Mouse (Mus musculus): Measurements from ENCODE around the gene Slc41a1.

Slc41a1 gene

GRCm38 (mm10) chr1:131886173-131886572 is 58.9 kb downstream of the Slc41a1 start:
- no peak for DNase-seq (ENCODE audit: low spot score in 2 of 2)

- no peak for DNase-seq (ENCODE audit: low spot score in 2 of 2)
Measured at GRCm38 (mm10) chr1:131886641-131887040, 59.3 kb downstream of the Slc41a1 start.

- DNase-seq (ENCODE audit: low spot score in 2 of 2) = no peak
Measured at GRCm38 (mm10) chr1:131890043-131890658, 62.9 kb downstream of the Slc41a1 start.

- DNase-seq (ENCODE audit: low spot score in 2 of 2) = no peak
Measured at GRCm38 (mm10) chr1:131891436-131891835, 64.1 kb downstream of the Slc41a1 start.
